Mouse (Mus musculus) liver, embryonic 14.5 days (tissue): ENCODE data around the gene Ncbp1.

ENCODE experiments used
- CTCF ChIP-seq: IDR thresholded peaks from 2 replicates; pipeline ENCODE4 v1.5.1; 2016; ENCODE audit warnings: antibody characterized with exemption, low read depth, control low read depth
- EP300 ChIP-seq: IDR thresholded peaks from 2 replicates; pipeline ENCODE4 v1.6.1; 2016; ENCODE audit warnings: antibody characterized with exemption, low read depth

GRCm38 (mm10) chr4:46138287-46139222, at the start of gene Ncbp1, which contains the start of gene Tstd2:
- TF ChIP-seq CTCF: no peak
- TF ChIP-seq EP300: no peak
